Mouse (Mus musculus): ENCODE measurements at regions not wholly inside any gene's neighbourhood (a gene's known extent, or its start where the extent isn't known, plus 50 kb on each side); places are given as distances from the start of the nearest gene placed in this dataset.

DNA sequence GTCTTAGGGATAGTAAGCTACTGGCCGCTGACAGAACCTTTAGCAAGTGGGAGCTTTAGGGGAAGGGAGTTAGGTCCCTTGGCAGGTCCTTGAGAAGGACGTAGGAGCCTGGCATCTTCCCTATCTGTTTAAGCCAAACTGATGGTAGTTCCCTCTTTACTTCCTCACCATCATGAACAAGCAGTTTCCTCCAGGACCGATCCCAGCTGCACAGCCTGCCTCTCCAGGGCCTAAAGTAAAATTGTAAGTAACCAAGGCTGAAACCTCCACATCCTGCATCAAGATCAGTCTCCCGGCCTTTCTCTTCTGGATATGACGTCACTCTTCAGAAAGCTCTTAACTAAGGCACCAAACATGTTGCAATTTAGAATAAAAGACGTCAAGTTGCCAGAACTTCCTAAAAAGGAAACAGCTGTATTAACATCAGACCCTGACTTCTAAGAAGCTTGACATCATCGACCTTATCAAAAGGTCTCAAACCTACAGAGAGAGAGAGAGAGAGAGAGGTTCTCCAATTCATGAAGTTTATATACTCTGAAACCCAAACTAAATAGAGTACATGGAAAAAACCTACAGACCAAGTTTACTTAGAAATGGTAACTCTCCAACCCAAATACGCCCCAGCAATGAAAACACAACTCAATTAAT lies 94.9 kb downstream of the Il20rb start:
- 63% methylated on average over 8 of the region's 8 CpGs for WGBS
- TF ChIP-seq POLR2A (IDR thresholded peaks at IDR 0.05; ENCODE audit: low read depth, low read length) (no peak), CTCF (conservative IDR thresholded peaks at IDR 0.05; ENCODE audit: insufficient read depth, insufficient read length, low read depth, low read length) (no peak)

DNA sequence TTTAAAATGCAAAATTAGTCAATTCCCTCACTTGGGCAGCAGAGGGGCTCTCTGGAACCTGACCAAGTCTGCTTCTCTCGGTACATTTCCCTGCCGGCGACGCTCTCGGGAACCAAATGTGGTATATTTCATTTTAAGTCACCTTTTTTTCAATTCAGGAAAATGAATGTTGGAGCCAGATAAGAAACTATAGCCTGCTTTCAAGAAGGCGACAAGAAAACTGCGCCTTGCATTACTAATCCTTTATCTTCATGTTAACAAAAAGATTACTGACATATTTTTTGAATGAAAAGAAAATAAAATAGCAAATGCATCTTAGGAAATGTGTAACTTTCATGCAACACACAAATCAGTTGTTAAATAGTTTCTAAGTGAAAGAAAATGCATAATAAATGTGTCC lies 98.2 kb downstream of the Il20rb start:
- no peaks in the 10 kb centered on the region for H3K27me3 ChIP-seq (replicated peaks; ENCODE audit: control insufficient read depth, insufficient read depth, low read length)
- TF ChIP-seq CTCF (conservative IDR thresholded peaks at IDR 0.05; ENCODE audit: insufficient read depth, insufficient read length, low read depth, low read length): no peak
- TF ChIP-seq POLR2A (IDR thresholded peaks at IDR 0.05; ENCODE audit: low read depth, low read length): no peak
- H3K4me1 ChIP-seq (ENCODE audit: control insufficient read depth, insufficient read depth, low read length): no peaks in the 10 kb centered on the region
- no peaks in the 10 kb centered on the region for H3K36me3 ChIP-seq (ENCODE audit: control insufficient read depth, insufficient read depth, low read length)
- WGBS: 77% methylated on average over 7 of the region's 7 CpGs
- no peak overlapping the region for H3K4me3 ChIP-seq (ENCODE audit: insufficient read depth, low read depth, low read length)
- H3K27ac ChIP-seq (ENCODE audit: insufficient read depth, low read depth, low read length): no peak overlapping the region
- no peak for DNase-seq

More for the DNA sequence above, 94.9 kb downstream of the Il20rb start:
- H3K4me3 ChIP-seq (ENCODE audit: insufficient read depth, low read depth, low read length): no peak overlapping the region
- no peak for DNase-seq
- no peak overlapping the region for H3K27ac ChIP-seq (ENCODE audit: insufficient read depth, low read depth, low read length)
- no peaks in the 10 kb centered on the region for H3K4me1 ChIP-seq (ENCODE audit: control insufficient read depth, insufficient read depth, low read length)
- no peaks in the 10 kb centered on the region for H3K27me3 ChIP-seq (replicated peaks; ENCODE audit: control insufficient read depth, insufficient read depth, low read length)
- H3K36me3 ChIP-seq (ENCODE audit: control insufficient read depth, insufficient read depth, low read length): no peaks in the 10 kb centered on the region

DNA sequence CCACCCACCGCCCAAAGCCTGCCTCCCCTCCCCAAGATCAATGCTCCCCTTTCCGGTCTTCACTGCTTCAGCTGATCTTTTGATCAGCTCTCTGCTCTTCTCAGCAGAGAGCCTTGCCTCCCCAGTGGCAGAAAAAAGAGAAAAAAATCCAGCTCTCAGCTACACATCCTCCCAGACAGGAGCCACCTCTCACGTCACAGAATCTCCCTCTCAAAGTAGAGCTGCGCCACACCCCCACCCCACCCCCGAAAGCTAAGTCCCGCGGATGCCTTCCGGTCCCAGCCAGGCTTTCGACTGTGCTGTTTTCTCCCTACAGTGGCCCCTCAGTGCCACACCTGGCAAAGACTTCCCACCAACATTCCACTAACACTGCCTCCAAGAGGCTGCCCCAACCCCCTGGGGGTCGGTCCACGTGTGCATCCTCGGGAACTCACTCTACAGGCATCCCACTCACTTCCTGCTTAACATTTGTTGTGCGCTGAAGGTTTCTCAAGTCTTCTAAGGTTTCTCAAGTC lies 99.4 kb downstream of the Il20rb start:
- no peak for TF ChIP-seq POLR2A (IDR thresholded peaks at IDR 0.05; ENCODE audit: low read depth, low read length)
- no peak for TF ChIP-seq CTCF (conservative IDR thresholded peaks at IDR 0.05; ENCODE audit: insufficient read depth, insufficient read length, low read depth, low read length)
- H3K4me1 ChIP-seq (ENCODE audit: control insufficient read depth, insufficient read depth, low read length): no peaks in the 10 kb centered on the region
- H3K4me3 ChIP-seq (ENCODE audit: insufficient read depth, low read depth, low read length): no peak overlapping the region
- H3K27me3 ChIP-seq (replicated peaks; ENCODE audit: control insufficient read depth, insufficient read depth, low read length): no peaks in the 10 kb centered on the region
- H3K27ac ChIP-seq (ENCODE audit: insufficient read depth, low read depth, low read length): no peak overlapping the region
- DNase-seq: no peak
- H3K36me3 ChIP-seq (ENCODE audit: control insufficient read depth, insufficient read depth, low read length): no peaks in the 10 kb centered on the region
- WGBS: 22% methylated on average over 13 of the region's 13 CpGs

DNA sequence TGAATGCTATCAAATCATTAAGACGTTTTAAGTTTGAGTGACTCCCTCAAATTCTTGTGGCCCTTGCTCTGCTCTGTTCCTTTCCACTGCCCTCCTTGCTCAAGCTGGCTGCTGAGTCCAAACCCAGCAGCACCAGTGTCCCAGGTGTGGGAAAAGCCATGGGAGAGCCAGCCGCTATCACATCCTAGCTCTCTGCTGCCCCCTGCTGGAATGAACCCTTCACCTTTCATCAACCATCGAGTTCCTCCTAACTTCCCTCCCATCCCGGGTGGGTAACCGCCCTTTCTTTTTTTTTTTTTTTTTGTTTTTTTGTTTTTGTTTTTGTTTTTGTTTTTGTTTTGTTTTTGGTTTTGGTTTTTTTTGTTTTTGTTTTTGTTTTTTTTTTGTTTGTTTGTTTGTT lies 104.1 kb downstream of the Il20rb start:
- Histone ChIP-seq H3K4me3 (ENCODE audit: insufficient read depth, low read depth, low read length) (no peak overlapping the region), H3K27ac (ENCODE audit: insufficient read depth, low read depth, low read length) (no peak overlapping the region), H3K4me1 (ENCODE audit: control insufficient read depth, insufficient read depth, low read length) (no peaks in the 10 kb centered on the region), H3K36me3 (ENCODE audit: control insufficient read depth, insufficient read depth, low read length) (no peaks in the 10 kb centered on the region), H3K27me3 (replicated peaks; ENCODE audit: control insufficient read depth, insufficient read depth, low read length) (no peaks in the 10 kb centered on the region)
- 45% methylated on average over 5 of the region's 5 CpGs for WGBS
- TF ChIP-seq CTCF (conservative IDR thresholded peaks at IDR 0.05; ENCODE audit: insufficient read depth, insufficient read length, low read depth, low read length) (peak; percentile 74), POLR2A (IDR thresholded peaks at IDR 0.05; ENCODE audit: low read depth, low read length) (no peak)
- peak; percentile 66 for DNase-seq

DNA sequence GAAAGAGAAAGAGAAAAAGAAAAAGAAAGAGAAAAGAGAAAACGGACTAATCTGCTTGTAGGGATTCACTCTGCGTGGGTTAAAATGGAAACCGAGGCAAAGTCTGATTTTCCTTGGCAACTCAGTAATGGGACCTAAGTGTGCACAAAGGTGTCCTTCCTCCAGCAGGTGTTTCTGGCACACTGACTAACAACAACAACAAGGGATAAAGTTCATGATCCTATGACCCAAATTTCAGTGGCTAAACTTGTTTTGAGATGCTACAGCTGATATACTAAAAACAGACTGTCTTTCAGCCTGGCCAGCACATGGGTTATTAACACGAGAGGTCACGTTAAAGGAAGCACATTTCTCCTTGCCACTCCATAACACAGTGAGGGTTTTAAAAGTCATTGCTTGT lies 116.7 kb downstream of the Il20rb start:
- no peak for DNase-seq
- H3K27me3 ChIP-seq (replicated peaks; ENCODE audit: control insufficient read depth, insufficient read depth, low read length): no peaks in the 10 kb centered on the region
- no peaks in the 10 kb centered on the region for H3K4me1 ChIP-seq (ENCODE audit: control insufficient read depth, insufficient read depth, low read length)
- TF ChIP-seq POLR2A (IDR thresholded peaks at IDR 0.05; ENCODE audit: low read depth, low read length) (no peak), CTCF (conservative IDR thresholded peaks at IDR 0.05; ENCODE audit: insufficient read depth, insufficient read length, low read depth, low read length) (no peak)
- 76% methylated on average over 5 of the region's 5 CpGs for WGBS
- no peak overlapping the region for H3K27ac ChIP-seq (ENCODE audit: insufficient read depth, low read depth, low read length)
- no peaks in the 10 kb centered on the region for H3K36me3 ChIP-seq (ENCODE audit: control insufficient read depth, insufficient read depth, low read length)
- no peak overlapping the region for H3K4me3 ChIP-seq (ENCODE audit: insufficient read depth, low read depth, low read length)

DNA sequence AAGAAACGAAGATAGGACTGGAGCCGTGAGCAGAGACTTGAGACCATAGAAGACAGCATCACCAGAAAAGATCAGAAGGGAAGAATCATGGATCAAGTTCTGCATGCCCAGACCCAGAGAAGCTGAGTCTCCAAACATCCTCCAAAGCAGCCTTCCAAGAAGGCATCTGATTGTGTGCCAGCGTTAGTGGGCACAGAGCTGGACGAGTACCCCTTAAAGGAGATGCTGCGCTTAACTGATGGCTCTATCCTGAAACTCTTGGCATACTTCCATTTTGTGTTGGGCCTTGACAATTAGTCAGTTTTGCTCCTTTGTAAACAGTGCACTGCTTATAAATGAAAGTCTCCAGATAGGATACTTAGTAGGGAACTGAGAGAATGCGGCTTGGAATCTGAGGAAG lies 119.8 kb downstream of the Il20rb start:
- Histone ChIP-seq H3K4me1 (ENCODE audit: control insufficient read depth, insufficient read depth, low read length) (no peaks in the 10 kb centered on the region), H3K36me3 (ENCODE audit: control insufficient read depth, insufficient read depth, low read length) (no peaks in the 10 kb centered on the region), H3K27me3 (replicated peaks; ENCODE audit: control insufficient read depth, insufficient read depth, low read length) (no peaks in the 10 kb centered on the region), H3K4me3 (ENCODE audit: insufficient read depth, low read depth, low read length) (no peak overlapping the region), H3K27ac (ENCODE audit: insufficient read depth, low read depth, low read length) (no peak overlapping the region)
- TF ChIP-seq POLR2A (IDR thresholded peaks at IDR 0.05; ENCODE audit: low read depth, low read length): no peak
- no peak for TF ChIP-seq CTCF (conservative IDR thresholded peaks at IDR 0.05; ENCODE audit: insufficient read depth, insufficient read length, low read depth, low read length)
- DNase-seq: no peak
- 78% methylated on average over 6 of the region's 6 CpGs for WGBS

DNA sequence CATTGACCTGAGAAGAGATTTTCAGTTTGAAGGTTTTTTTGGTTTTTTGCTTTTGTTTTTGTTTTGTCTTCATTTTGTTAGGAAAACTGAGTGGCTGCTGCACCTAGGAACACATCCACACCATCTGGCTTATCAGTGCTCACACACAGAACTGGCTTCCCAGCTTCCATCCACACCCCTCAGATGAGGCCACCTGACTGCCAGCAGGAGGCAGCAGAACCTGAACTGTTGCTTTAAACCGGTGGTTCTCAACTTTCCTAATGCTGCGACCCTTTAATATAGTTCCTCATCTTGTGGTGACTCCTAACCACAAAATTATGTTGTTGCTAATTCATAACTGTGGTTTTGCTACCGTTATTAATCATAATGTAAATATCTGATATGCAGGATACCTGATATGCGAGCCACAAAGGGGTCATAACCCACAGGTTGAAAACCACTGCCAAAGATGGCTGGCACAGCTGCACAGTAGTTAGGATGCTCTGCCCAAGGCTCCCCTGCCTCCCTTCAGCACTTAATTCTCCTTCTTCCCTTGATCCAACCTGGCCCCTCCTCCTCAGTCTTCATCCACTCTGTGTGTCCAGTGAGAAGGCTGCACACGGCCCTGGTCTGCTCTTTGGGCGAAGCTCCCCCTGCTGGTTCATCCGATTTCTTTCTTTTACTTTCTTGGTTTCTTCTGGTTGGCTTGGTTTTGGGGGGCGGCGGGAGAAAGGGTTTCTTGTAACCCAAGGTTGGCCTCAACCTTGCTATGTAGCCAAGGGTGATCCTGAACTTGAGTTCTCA lies 126.5 kb downstream of the Il20rb start:
- Histone ChIP-seq H3K27ac (ENCODE audit: insufficient read depth, low read depth, low read length) (no peak overlapping the region), H3K4me3 (ENCODE audit: insufficient read depth, low read depth, low read length) (no peak overlapping the region), H3K27me3 (replicated peaks; ENCODE audit: control insufficient read depth, insufficient read depth, low read length) (no peaks in the 10 kb centered on the region), H3K36me3 (ENCODE audit: control insufficient read depth, insufficient read depth, low read length) (no peaks in the 10 kb centered on the region), H3K4me1 (ENCODE audit: control insufficient read depth, insufficient read depth, low read length) (no peaks in the 10 kb centered on the region)
- TF ChIP-seq CTCF (conservative IDR thresholded peaks at IDR 0.05; ENCODE audit: insufficient read depth, insufficient read length, low read depth, low read length) (peak; percentile 24; the same call in 1 of the 2 replicates), POLR2A (IDR thresholded peaks at IDR 0.05; ENCODE audit: low read depth, low read length) (no peak)
- 72% methylated on average over 9 of the region's 9 CpGs for WGBS
- peak; percentile 36 for DNase-seq

All from kidney, adult 2 months (tissue).